Mouse (Mus musculus): ENCODE data around the gene Pm20d1. TPM values are rescaled to one million over a fixed set of nuclear protein-coding genes. Genes with fewer than 3 reads are reported as not detected.
"Not testable (repeated sequence)": the region's sequence is repeated elsewhere in the genome, so short reads cannot be mapped to it uniquely, and the experiment has no call there.

The Pm20d1 gene
- polyA plus RNA-seq, 1 experiment from 2014 or later, result 1.4 TPM

DNA sequence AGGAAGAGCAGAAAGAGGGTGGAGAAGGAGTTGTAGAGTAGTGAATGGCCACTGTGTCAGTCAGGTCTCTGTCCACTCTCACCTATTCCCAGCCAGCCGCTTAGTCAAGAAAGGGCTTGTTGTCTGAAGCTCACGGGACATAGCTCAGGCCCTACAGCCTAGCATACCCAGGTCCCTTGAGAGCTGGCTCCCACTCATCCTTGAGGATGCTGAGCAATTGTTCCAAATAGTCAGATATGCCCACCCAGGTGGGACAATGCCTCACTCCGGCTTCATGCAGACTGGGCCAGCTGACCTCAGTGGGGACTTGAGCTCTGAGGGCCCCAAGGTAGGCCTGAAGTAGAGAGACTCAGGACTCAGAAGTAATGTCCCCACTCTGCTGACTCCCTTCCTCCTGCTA, 7.0 kb downstream of the Pm20d1 start:
- no peaks in the 10 kb centered on the region for H3K27me3 ChIP-seq (ENCODE audit: insufficient read depth, poor library complexity, severe bottlenecking)
- DNase-seq (ENCODE audit: low spot score), result no peak
- H3K9me3 ChIP-seq, result no peaks in the 10 kb centered on the region
- H3K36me3 ChIP-seq, result no peaks in the 10 kb centered on the region
- 88% methylated on average over 3 of the region's 3 CpGs for WGBS
- H3K4me1 ChIP-seq (replicated peaks), result peaks cover 6% of the 10 kb centered on the region
- H3K27ac ChIP-seq, result no peak overlapping the region
- no peak overlapping the region for H3K4me3 ChIP-seq

DNA sequence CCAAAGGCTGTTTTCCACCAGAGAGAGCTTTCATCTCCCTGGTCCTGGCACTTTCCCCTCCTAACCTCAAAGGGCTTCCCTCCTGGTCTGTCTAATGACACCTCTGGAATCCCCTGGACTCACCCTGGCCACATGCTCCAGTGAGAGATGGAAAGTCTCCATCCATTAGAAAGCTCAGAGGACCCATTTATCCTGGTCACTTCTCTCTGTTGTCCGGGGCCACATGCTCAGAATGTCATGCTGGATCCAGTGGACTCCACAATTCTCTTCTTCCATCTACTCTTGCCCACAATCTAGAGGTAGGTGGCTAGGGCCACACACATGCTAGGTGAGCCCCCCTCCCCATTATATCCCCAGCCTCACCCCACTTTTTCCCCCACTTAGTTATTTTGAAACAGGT, 11.8 kb downstream of the Pm20d1 start:
- H3K36me3 ChIP-seq, result no peaks in the 10 kb centered on the region
- no peaks in the 10 kb centered on the region for H3K4me1 ChIP-seq (replicated peaks)
- no peak overlapping the region for H3K27ac ChIP-seq
- no peaks in the 10 kb centered on the region for H3K27me3 ChIP-seq (ENCODE audit: insufficient read depth, poor library complexity, severe bottlenecking)
- 88% methylated on average over 1 of the region's 1 CpGs for WGBS
- no peak for DNase-seq (ENCODE audit: low spot score)
- H3K4me3 ChIP-seq, result no peak overlapping the region
- H3K9me3 ChIP-seq, result no peaks in the 10 kb centered on the region

DNA sequence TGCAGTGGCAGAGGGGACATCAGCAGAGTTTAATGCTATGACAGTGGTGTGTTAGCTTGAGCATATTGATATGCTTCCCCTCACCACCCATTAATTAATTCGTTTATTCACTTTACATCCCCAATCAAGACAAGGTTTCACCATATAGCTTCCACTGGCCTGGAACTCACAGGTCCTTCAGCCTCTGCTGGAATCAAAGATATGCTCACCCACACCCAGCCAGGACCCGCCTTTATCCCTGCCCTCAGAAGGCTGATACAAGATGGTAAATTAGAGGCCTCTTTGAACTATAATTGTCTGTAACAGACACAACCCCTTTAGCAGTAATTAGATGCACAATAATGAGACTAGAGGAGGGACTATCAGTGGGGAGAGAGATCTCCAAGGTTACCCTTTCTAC, 12.5 kb downstream of the Pm20d1 start:
- H3K27me3 ChIP-seq (ENCODE audit: insufficient read depth, poor library complexity, severe bottlenecking), result no peaks in the 10 kb centered on the region
- no peak overlapping the region for H3K27ac ChIP-seq
- no peak overlapping the region for H3K4me3 ChIP-seq
- no peaks in the 10 kb centered on the region for H3K9me3 ChIP-seq
- no peaks in the 10 kb centered on the region for H3K36me3 ChIP-seq
- no peaks in the 10 kb centered on the region for H3K4me1 ChIP-seq (replicated peaks)
- 71% methylated on average over 2 of the region's 2 CpGs for WGBS
- DNase-seq (ENCODE audit: low spot score), result no peak

DNA sequence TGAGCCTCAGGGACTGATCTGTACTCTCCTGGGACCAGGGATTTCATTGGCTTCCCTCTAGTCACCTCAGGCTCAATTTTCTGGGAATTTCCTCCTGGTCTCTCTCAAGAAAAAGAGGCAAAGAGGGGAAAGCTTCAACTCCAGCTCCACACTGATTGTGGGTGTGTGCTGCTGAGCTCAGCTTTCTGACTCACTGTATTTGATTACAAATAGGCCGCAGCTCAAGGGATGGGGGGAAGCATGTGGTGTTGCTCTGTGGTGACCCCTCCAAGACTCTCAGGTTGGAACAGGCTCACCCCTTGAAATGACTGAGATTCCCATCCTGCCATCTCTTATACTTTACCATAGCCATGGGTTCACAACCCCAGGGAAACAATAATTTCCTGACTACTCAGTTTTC, 14.2 kb downstream of the Pm20d1 start:
- Histone ChIP-seq H3K4me1 (replicated peaks) (no peaks in the 10 kb centered on the region), H3K27ac (no peak overlapping the region), H3K9me3 (no peaks in the 10 kb centered on the region), H3K36me3 (no peaks in the 10 kb centered on the region), H3K27me3 (ENCODE audit: insufficient read depth, poor library complexity, severe bottlenecking) (no peaks in the 10 kb centered on the region), H3K4me3 (no peak overlapping the region)
- 83% methylated on average over 1 of the region's 1 CpGs for WGBS
- DNase-seq (ENCODE audit: low spot score), result no peak

DNA sequence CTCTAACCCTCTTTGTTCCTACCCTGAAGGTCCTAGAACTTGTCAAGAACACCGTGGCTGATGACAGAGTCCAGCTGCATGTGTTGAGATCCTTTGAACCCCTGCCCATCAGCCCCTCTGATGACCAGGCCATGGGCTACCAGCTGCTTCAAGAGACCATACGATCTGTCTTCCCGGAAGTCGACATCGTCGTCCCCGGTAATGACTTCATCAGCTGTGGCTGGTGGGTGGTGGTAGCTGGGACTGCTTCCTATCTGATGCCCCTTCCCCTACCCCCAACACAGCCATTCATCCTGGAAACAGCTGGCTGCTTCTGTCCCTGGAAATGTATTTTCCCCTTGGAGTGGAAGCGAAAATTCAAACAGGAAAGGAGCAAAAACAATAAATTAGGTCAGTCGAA, 14.8 kb downstream of the Pm20d1 start:
- H3K4me3 ChIP-seq, result no peak overlapping the region
- no peaks in the 10 kb centered on the region for H3K36me3 ChIP-seq
- H3K4me1 ChIP-seq (replicated peaks), result no peaks in the 10 kb centered on the region
- WGBS, result 85% methylated on average over 9 of the region's 9 CpGs
- H3K27me3 ChIP-seq (ENCODE audit: insufficient read depth, poor library complexity, severe bottlenecking), result no peaks in the 10 kb centered on the region
- no peak for DNase-seq (ENCODE audit: low spot score)
- H3K27ac ChIP-seq, result no peak overlapping the region
- H3K9me3 ChIP-seq, result no peaks in the 10 kb centered on the region

DNA sequence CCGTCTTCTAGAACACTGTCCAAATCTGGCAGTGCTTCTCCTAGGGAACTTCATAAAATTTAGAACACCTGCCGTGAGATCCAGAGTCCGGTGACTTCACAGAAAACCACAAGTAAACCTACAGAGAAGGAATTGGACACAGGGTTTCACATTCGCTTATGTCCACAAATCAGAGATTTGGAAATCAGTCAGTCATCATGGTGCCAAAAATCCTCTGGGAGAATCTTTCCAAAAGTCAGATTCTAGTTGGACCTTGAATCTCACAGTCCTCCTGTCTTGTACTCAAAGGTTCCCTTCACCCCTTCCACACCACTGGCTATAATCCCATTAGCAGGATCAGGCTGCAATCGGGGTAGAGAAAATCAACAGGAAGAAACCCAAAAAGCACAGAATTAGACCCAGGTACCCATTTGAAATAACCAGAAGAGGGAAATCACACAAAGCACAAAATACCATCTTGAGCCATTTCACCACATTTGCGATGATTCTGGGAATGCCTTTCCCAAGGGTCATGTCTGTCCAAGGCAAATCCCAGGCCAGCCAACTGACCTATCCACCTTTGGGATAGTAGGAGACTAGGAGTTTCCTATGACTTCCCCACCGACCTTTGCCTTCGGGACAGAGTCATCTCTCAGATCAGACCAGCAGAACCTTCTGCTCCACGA, 15.6 kb downstream of the Pm20d1 start:
- Histone ChIP-seq H3K4me1 (replicated peaks) (no peaks in the 10 kb centered on the region), H3K27me3 (ENCODE audit: insufficient read depth, poor library complexity, severe bottlenecking) (no peaks in the 10 kb centered on the region), H3K4me3 (no peak overlapping the region), H3K27ac (no peak overlapping the region), H3K9me3 (no peaks in the 10 kb centered on the region), H3K36me3 (no peaks in the 10 kb centered on the region)
- DNase-seq (ENCODE audit: low spot score), result no peak
- 90% methylated on average over 9 of the region's 9 CpGs for WGBS

DNA sequence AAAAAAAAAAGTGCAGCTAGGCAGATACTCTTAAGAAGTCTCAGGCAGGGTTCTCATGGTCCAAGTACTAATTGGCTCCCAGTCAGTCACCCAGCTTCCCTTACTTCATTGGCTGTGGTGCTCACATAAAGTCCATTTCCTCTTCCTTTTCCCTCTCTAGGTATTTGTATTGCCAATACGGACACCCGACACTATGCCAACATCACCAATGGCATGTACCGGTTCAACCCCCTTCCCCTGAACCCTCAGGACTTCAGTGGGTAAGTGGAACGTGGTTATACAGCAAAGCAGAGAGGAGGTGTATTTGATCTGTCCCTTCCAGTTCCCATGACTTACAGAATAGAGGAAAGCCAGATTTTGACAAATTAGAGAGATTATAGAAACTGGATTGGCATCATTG, 16.6 kb downstream of the Pm20d1 start:
- Histone ChIP-seq H3K4me3 (no peak overlapping the region), H3K4me1 (replicated peaks) (no peaks in the 10 kb centered on the region), H3K27ac (no peak overlapping the region), H3K9me3 (no peaks in the 10 kb centered on the region), H3K27me3 (ENCODE audit: insufficient read depth, poor library complexity, severe bottlenecking) (no peaks in the 10 kb centered on the region), H3K36me3 (no peaks in the 10 kb centered on the region)
- WGBS, result 89% methylated on average over 4 of the region's 4 CpGs
- no peak for DNase-seq (ENCODE audit: low spot score)

DNA sequence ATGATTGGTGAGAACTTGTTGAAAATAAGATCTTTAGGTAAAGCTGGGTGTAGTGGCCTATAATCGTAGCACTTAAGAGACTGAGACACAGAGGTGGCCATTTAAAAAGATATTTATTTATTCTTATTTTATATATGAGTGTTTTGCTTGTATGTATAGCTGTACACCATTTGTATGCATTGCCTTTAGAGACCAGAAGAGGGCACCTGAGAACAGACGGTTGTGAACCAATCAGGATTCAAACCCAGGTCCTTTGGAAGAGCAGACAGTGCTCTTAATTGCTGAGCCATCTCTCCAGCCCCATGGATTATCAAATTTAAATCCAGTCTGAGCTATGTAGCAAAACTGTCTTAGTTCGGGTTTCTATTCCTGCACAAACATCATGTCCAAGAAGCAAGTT, 17.0 kb downstream of the Pm20d1 start:
- WGBS, result 83% methylated on average over 3 of the region's 3 CpGs
- H3K36me3 ChIP-seq, result no peaks in the 10 kb centered on the region
- H3K27ac ChIP-seq, result no peak overlapping the region
- no peak overlapping the region for H3K4me3 ChIP-seq
- no peaks in the 10 kb centered on the region for H3K27me3 ChIP-seq (ENCODE audit: insufficient read depth, poor library complexity, severe bottlenecking)
- no peaks in the 10 kb centered on the region for H3K4me1 ChIP-seq (replicated peaks)
- H3K9me3 ChIP-seq, result no peaks in the 10 kb centered on the region
- DNase-seq (ENCODE audit: low spot score), result no peak

DNA sequence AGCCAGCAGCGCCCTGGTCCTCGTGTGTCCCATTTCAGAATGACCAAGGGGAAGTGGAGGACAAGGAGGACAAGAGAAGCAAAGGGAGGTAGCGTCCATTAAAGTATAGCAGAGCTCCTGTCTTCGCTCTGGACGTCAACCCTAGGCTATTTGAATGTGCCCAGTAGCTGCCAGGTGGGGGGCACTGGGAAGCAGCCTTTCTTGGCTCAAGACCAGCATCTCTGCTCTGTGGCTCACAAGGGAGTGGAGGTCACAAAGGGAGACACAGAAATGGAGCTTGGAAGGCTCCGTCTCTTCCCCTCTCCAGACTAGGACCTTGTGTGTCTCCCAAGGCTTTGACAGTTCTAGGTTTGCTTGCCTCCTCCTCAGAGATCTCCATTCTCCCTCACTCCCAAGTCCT, 19.7 kb downstream of the Pm20d1 start:
- Histone ChIP-seq H3K27ac (no peak overlapping the region), H3K27me3 (ENCODE audit: insufficient read depth, poor library complexity, severe bottlenecking) (no peaks in the 10 kb centered on the region), H3K36me3 (no peaks in the 10 kb centered on the region), H3K4me1 (replicated peaks) (no peaks in the 10 kb centered on the region), H3K9me3 (no peaks in the 10 kb centered on the region), H3K4me3 (no peak overlapping the region)
- DNase-seq (ENCODE audit: low spot score), result no peak
- 83% methylated on average over 6 of the region's 6 CpGs for WGBS

DNA sequence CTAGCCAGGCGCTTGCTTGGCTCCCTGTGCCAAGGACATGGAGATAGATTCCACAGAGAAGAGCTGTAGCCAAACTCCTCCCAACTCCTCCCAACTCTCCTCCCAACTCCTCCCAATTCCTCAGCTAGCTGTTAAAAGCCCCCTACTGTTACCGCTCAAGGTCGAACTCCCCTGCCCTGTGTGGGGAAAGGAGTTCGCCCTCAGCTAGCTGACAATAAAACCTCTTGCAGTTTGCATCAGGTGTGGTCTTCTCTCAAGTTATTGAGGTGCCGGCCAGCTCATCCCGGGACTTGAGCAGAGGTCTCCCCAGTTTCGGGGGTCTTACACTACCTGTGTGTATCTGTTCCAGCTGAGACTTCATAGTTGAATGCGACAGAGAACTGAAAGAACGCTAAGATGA, 23.2 kb downstream of the Pm20d1 start:
- DNase-seq (ENCODE audit: low spot score), result not testable (repeated sequence)
- 74% methylated on average over 9 of the region's 9 CpGs for whole genome bisulfite sequencing

DNA sequence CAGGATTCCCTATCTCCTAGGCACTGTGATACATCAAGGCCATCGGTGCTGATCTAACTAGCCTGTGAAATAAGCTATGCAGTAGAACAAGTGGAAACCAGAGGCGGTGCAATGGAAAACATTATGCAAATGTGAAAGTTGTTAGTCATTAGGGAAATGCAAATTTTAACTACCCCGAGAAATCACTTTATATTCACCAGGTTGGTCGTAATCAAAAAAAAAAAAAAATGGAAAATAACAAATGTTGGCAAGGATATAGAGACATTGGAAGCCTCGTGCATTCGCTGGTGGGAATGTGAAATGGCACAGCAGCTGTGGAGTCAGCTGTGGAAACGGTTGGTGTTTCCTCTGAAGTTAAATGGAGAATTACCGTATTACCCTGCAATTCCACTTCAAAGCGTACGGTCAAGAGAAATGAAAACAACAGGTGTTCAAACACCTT, 23.7 kb downstream of the Pm20d1 start:
- Histone ChIP-seq H3K27me3 (ENCODE audit: insufficient read depth, poor library complexity, severe bottlenecking) (no peaks in the 10 kb centered on the region; the same call in 1 of the 2 replicates), H3K27ac (no peak overlapping the region), H3K4me3 (no peak overlapping the region), H3K4me1 (replicated peaks) (no peaks in the 10 kb centered on the region), H3K9me3 (no peaks in the 10 kb centered on the region), H3K36me3 (no peaks in the 10 kb centered on the region)
- 91% methylated on average over 10 of the region's 10 CpGs for WGBS
- DNase-seq (ENCODE audit: low spot score), result no peak

More for the DNA sequence above, 23.2 kb downstream of the Pm20d1 start:
- not testable (repeated sequence) for H3K9me3 ChIP-seq; H3K36me3 ChIP-seq; H3K27me3 ChIP-seq (ENCODE audit: insufficient read depth, poor library complexity, severe bottlenecking); H3K4me3 ChIP-seq; H3K4me1 ChIP-seq (replicated peaks); H3K27ac ChIP-seq

DNA sequence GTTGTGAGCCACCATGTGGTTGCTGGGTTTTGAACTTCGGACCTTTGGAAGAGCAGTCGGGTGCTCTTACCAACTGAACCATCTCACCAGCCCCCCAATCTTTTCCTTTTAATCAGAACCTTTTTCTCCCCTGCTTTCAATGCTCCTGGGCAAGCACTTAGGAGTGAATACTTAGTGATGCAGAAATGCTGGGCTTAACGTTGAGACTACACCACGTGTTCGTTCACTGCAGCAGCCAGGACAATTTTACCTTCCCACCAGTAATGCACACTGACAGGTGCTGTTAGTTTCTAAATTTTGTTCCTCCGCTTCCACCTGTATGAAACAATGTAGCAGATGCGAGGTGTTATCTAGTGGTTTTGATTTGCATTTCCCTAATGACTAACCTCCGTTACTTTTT, 25.1 kb downstream of the Pm20d1 start:
- Histone ChIP-seq H3K27me3 (ENCODE audit: insufficient read depth, poor library complexity, severe bottlenecking) (peaks cover 9% of the 10 kb centered on the region; the same call in 1 of the 2 replicates), H3K36me3 (no peaks in the 10 kb centered on the region), H3K27ac (no peak overlapping the region), H3K4me1 (replicated peaks) (peaks cover 3% of the 10 kb centered on the region), H3K4me3 (no peak overlapping the region), H3K9me3 (no peaks in the 10 kb centered on the region)
- DNase-seq (ENCODE audit: low spot score), result no peak
- WGBS, result 80% methylated on average over 8 of the region's 8 CpGs

DNA sequence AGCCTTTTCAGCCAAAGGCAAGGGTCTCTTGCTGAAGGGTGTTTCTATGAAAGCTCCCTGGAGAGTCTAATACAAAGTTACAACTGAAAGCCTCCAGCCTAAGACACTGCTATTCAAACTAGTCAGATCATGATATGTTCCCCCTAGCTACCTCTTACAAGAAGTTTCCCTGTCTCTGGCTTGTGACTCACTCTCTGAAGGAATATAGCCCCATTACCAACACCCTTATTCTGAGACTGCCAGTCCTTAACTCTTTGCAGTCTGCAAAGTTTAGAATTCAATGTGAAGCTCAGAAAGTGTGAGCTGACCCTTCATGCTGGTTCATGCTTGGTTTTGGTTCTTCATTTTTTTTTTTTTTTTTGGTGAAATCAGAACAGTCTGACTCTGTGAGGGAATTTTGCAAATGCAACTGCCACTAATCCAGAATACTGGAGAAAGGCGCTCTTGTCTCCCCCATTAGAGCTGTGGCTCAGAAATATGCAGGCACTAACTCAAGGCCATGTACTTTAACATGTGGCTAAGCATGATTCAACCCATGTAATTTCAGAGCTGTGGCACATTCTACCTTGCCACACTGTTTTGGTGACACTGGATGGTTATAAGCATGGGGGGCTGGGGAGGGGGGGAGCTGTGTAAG, 25.8 kb downstream of the Pm20d1 start:
- H3K36me3 ChIP-seq, result no peaks in the 10 kb centered on the region
- H3K9me3 ChIP-seq, result no peaks in the 10 kb centered on the region
- DNase-seq (ENCODE audit: low spot score), result no peak
- H3K27ac ChIP-seq, result no peak overlapping the region
- 85% methylated on average over 1 of the region's 1 CpGs for WGBS
- H3K4me1 ChIP-seq (replicated peaks), result peaks cover 6% of the 10 kb centered on the region
- H3K4me3 ChIP-seq, result no peak overlapping the region
- peaks cover 9% of the 10 kb centered on the region; the same call in 1 of the 2 replicates for H3K27me3 ChIP-seq (ENCODE audit: insufficient read depth, poor library complexity, severe bottlenecking)

Data from hindbrain, embryonic 10.5 days (tissue).